Mouse (Mus musculus): ENCODE measurements at regions not wholly inside any gene's neighbourhood (a gene's known extent, or its start where the extent isn't known, plus 50 kb on each side); places are given as distances from the start of the nearest gene placed in this dataset.

DNA sequence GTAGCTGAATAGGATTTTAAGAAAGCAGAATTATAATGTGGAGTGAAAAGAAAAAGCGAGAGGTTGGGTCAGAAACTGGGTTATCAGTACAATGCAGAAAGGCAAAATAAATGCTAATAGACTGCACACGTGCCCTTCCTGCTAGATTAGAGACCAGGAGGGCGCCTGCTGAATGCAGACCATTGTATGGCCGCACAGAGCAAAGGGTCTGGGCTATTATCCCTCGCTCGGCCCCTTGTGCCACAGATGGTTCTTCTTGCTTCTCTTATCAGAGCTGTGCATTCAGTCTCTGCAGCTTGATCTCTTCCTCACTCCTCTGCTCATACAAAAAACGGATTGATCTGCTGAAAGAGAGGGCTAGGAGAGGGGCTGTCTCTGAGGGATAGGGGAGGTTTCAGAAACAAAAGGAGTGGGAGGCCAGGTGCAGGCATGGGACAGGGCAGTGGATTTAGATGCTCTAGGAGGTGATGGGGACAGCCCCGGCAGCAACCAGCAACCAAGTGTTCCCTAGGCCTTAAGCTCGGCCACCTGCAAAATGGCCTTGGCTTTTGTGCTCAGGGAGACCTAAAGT is 225.7 kb upstream of the Klhl29 start:
- Histone ChIP-seq H3K27ac (ENCODE audit: insufficient read depth, low read depth, low read length, poor library complexity, severe bottlenecking) (no peak overlapping the region), H3K9me3 (ENCODE audit: control insufficient read depth, insufficient read depth, low read depth, low read length) (no peaks in the 10 kb centered on the region), H3K9ac (ENCODE audit: insufficient read depth, low read depth, low read length, poor library complexity, severe bottlenecking) (no peak overlapping the region), H3K36me3 (ENCODE audit: control insufficient read depth, insufficient read depth, low read length, poor library complexity, severe bottlenecking) (no peaks in the 10 kb centered on the region), H3K4me3 (ENCODE audit: insufficient read depth in 1 of 2, low read depth in 1 of 2, low read length in 2 of 2, poor library complexity in 1 of 2, severe bottlenecking in 1 of 2) (no peak overlapping the region), H3K4me1 (ENCODE audit: control insufficient read depth in 2 of 2, insufficient read depth in 2 of 2, low read length in 2 of 2, poor library complexity in 1 of 2) (no peaks in the 10 kb centered on the region)
- no peak for DNase-seq (ENCODE audit: low read depth, low spot score)
- TF ChIP-seq CHD2 (IDR thresholded peaks at IDR 0.05; ENCODE audit: low read depth, low read length) (no peak), MAFK (IDR thresholded peaks at IDR 0.05; ENCODE audit: insufficient read depth, low read depth, low read length) (no peak), HCFC1 (IDR thresholded peaks at IDR 0.05; ENCODE audit: borderline replicate concordance, insufficient read depth, low read length) (no peak), ZNF384 (IDR thresholded peaks at IDR 0.05; ENCODE audit: low read depth, low read length) (no peak), ZC3H11A (IDR thresholded peaks at IDR 0.05; ENCODE audit: borderline replicate concordance, low read depth, low read length) (no peak)
- in situ Hi-C loops (cut with MboI; ENCODE audit: low sequenced_read_pairs in 2 of 2, unreplicated experiment in 2 of 2), result no loop called here

DNA sequence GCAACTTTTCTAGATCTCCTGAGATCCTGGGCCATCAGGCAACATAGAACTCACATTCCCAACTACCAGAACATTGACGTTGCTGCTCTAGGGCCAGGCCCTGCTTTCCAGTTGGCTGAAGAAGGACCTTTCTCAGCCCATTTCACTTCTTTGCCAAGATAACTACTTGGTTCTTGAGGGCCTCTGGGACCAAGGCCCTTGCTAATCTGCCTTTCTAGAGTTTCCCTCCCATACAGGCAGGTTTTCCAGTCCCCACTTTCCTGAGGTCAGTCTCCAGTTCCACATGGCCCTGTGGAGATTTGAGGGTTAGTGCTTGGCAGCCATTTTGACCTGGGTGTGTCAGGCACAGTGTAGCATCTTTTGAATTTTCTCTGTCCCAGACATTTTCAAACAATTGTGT is 223.9 kb upstream of the Klhl29 start:
- DNase-seq (ENCODE audit: low read depth, low spot score), result no peak
- Histone ChIP-seq H3K27ac (ENCODE audit: insufficient read depth, low read depth, low read length, poor library complexity, severe bottlenecking) (no peak overlapping the region), H3K4me1 (ENCODE audit: control insufficient read depth in 2 of 2, insufficient read depth in 2 of 2, low read length in 2 of 2, poor library complexity in 1 of 2) (no peaks in the 10 kb centered on the region), H3K9me3 (ENCODE audit: control insufficient read depth, insufficient read depth, low read depth, low read length) (no peaks in the 10 kb centered on the region), H3K36me3 (ENCODE audit: control insufficient read depth, insufficient read depth, low read length, poor library complexity, severe bottlenecking) (no peaks in the 10 kb centered on the region), H3K4me3 (ENCODE audit: insufficient read depth in 1 of 2, low read depth in 1 of 2, low read length in 2 of 2, poor library complexity in 1 of 2, severe bottlenecking in 1 of 2) (no peak overlapping the region), H3K9ac (ENCODE audit: insufficient read depth, low read depth, low read length, poor library complexity, severe bottlenecking) (no peak overlapping the region)
- in situ Hi-C loops (cut with MboI; ENCODE audit: low sequenced_read_pairs in 2 of 2, unreplicated experiment in 2 of 2), result no loop called here
- TF ChIP-seq ZNF384 (IDR thresholded peaks at IDR 0.05; ENCODE audit: low read depth, low read length) (no peak), MAFK (IDR thresholded peaks at IDR 0.05; ENCODE audit: insufficient read depth, low read depth, low read length) (no peak), CHD2 (IDR thresholded peaks at IDR 0.05; ENCODE audit: low read depth, low read length) (no peak), ZC3H11A (IDR thresholded peaks at IDR 0.05; ENCODE audit: borderline replicate concordance, low read depth, low read length) (no peak), HCFC1 (IDR thresholded peaks at IDR 0.05; ENCODE audit: borderline replicate concordance, insufficient read depth, low read length) (no peak)

DNA sequence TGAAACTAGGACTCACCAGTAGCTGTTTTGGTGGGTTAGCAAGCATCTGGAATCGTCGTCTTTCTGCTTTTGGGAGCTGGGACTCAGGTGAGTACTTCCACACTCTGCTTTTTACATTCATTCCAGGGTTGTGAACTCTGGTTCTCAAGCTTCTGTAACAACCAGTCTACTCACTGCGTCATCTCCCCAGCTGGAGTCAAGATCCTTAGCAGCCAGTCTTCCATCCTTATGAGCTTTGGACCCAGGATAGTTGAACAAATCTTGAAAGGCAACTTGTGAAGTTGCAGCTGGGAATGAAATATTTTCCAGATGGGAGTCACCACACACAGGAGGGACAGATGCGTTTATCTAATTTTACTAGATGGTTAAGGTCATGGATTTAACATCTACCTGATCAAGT is 223.5 kb upstream of the Klhl29 start:
- Histone ChIP-seq H3K9ac (ENCODE audit: insufficient read depth, low read depth, low read length, poor library complexity, severe bottlenecking) (no peak overlapping the region), H3K27ac (ENCODE audit: insufficient read depth, low read depth, low read length, poor library complexity, severe bottlenecking) (no peak overlapping the region), H3K4me1 (ENCODE audit: control insufficient read depth in 2 of 2, insufficient read depth in 2 of 2, low read length in 2 of 2, poor library complexity in 1 of 2) (no peaks in the 10 kb centered on the region), H3K4me3 (ENCODE audit: insufficient read depth in 1 of 2, low read depth in 1 of 2, low read length in 2 of 2, poor library complexity in 1 of 2, severe bottlenecking in 1 of 2) (no peak overlapping the region), H3K36me3 (ENCODE audit: control insufficient read depth, insufficient read depth, low read length, poor library complexity, severe bottlenecking) (no peaks in the 10 kb centered on the region), H3K9me3 (ENCODE audit: control insufficient read depth, insufficient read depth, low read depth, low read length) (no peaks in the 10 kb centered on the region)
- DNase-seq (ENCODE audit: low read depth, low spot score), result no peak
- in situ Hi-C loops (cut with MboI; ENCODE audit: low sequenced_read_pairs in 2 of 2, unreplicated experiment in 2 of 2), result no loop called here
- TF ChIP-seq ZC3H11A (IDR thresholded peaks at IDR 0.05; ENCODE audit: borderline replicate concordance, low read depth, low read length), result no peak
- no peak for TF ChIP-seq ZNF384 (IDR thresholded peaks at IDR 0.05; ENCODE audit: low read depth, low read length)
- no peak for TF ChIP-seq HCFC1 (IDR thresholded peaks at IDR 0.05; ENCODE audit: borderline replicate concordance, insufficient read depth, low read length)
- TF ChIP-seq MAFK (IDR thresholded peaks at IDR 0.05; ENCODE audit: insufficient read depth, low read depth, low read length), result no peak
- no peak for TF ChIP-seq CHD2 (IDR thresholded peaks at IDR 0.05; ENCODE audit: low read depth, low read length)

DNA sequence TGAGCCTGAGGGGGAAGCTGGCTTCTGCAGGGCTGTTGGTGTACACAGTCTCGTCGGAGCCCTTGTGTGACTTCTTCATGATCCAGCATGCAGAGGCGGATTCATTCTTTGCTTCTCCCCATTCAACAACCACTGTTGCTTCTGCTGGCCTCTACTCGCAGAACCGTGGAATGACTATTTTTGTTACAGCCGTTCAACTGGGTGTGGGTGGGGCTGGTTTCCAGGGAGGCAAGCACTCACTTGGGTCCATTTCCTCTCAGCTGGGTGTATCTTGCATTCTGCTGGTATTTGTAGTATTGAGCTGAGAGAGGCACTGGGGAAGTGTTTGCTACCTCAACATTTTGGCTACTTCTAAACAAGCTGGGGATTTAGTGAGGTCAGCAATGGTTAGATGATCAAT is 197.3 kb upstream of the Klhl29 start:
- DNase-seq (ENCODE audit: low read depth, low spot score), result no peak
- Histone ChIP-seq H3K4me1 (ENCODE audit: control insufficient read depth in 2 of 2, insufficient read depth in 2 of 2, low read length in 2 of 2, poor library complexity in 1 of 2) (no peaks in the 10 kb centered on the region), H3K36me3 (ENCODE audit: control insufficient read depth, insufficient read depth, low read length, poor library complexity, severe bottlenecking) (no peaks in the 10 kb centered on the region), H3K4me3 (ENCODE audit: insufficient read depth in 1 of 2, low read depth in 1 of 2, low read length in 2 of 2, poor library complexity in 1 of 2, severe bottlenecking in 1 of 2) (no peak overlapping the region), H3K27ac (ENCODE audit: insufficient read depth, low read depth, low read length, poor library complexity, severe bottlenecking) (no peak overlapping the region), H3K9ac (ENCODE audit: insufficient read depth, low read depth, low read length, poor library complexity, severe bottlenecking) (no peak overlapping the region), H3K9me3 (ENCODE audit: control insufficient read depth, insufficient read depth, low read depth, low read length) (no peaks in the 10 kb centered on the region)
- in situ Hi-C loops (cut with MboI; ENCODE audit: low sequenced_read_pairs in 2 of 2, unreplicated experiment in 2 of 2), result no loop called here
- TF ChIP-seq HCFC1 (IDR thresholded peaks at IDR 0.05; ENCODE audit: borderline replicate concordance, insufficient read depth, low read length), result no peak
- no peak for TF ChIP-seq ZNF384 (IDR thresholded peaks at IDR 0.05; ENCODE audit: low read depth, low read length)
- no peak for TF ChIP-seq CHD2 (IDR thresholded peaks at IDR 0.05; ENCODE audit: low read depth, low read length)
- no peak for TF ChIP-seq ZC3H11A (IDR thresholded peaks at IDR 0.05; ENCODE audit: borderline replicate concordance, low read depth, low read length)
- TF ChIP-seq MAFK (IDR thresholded peaks at IDR 0.05; ENCODE audit: insufficient read depth, low read depth, low read length), result no peak

DNA sequence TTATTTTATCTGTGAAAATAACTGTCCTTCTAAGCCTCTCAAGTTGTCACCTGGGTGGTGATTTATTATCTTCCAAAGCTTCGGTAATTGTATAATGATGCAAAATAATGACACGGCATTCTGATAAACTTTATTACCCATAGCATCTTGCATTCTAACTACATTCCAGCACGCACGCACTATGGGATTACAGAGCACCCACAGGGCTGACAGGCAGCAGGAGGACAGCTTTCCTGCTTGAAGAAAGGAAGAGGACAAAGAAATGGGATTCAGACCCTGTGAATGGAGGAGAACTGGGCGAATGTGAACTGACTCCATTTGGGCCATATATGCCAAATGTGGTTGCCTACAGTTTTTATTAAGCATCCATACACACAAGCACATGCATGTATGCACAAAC is 193.5 kb upstream of the Klhl29 start:
- no peak overlapping the region for H3K4me3 ChIP-seq (ENCODE audit: insufficient read depth in 1 of 2, low read depth in 1 of 2, low read length in 2 of 2, poor library complexity in 1 of 2, severe bottlenecking in 1 of 2)
- in situ Hi-C loops (cut with MboI; ENCODE audit: low sequenced_read_pairs in 2 of 2, unreplicated experiment in 2 of 2), result no loop called here

More for the DNA sequence above, 193.5 kb upstream of the Klhl29 start:
- Histone ChIP-seq H3K9me3 (ENCODE audit: control insufficient read depth, insufficient read depth, low read depth, low read length) (no peaks in the 10 kb centered on the region), H3K27ac (ENCODE audit: insufficient read depth, low read depth, low read length, poor library complexity, severe bottlenecking) (no peak overlapping the region), H3K4me1 (ENCODE audit: control insufficient read depth in 2 of 2, insufficient read depth in 2 of 2, low read length in 2 of 2, poor library complexity in 1 of 2) (no peaks in the 10 kb centered on the region), H3K9ac (ENCODE audit: insufficient read depth, low read depth, low read length, poor library complexity, severe bottlenecking) (no peak overlapping the region), H3K36me3 (ENCODE audit: control insufficient read depth, insufficient read depth, low read length, poor library complexity, severe bottlenecking) (no peaks in the 10 kb centered on the region)
- DNase-seq (ENCODE audit: low read depth, low spot score), result no peak
- TF ChIP-seq ZNF384 (IDR thresholded peaks at IDR 0.05; ENCODE audit: low read depth, low read length) (no peak), CHD2 (IDR thresholded peaks at IDR 0.05; ENCODE audit: low read depth, low read length) (no peak), MAFK (IDR thresholded peaks at IDR 0.05; ENCODE audit: insufficient read depth, low read depth, low read length) (no peak), ZC3H11A (IDR thresholded peaks at IDR 0.05; ENCODE audit: borderline replicate concordance, low read depth, low read length) (no peak)
